Mouse (Mus musculus): ENCODE results near the gene Olfr957. TPM values are rescaled to one million over a fixed set of nuclear protein-coding genes. Genes with fewer than 3 reads are reported as not detected.

Olfr957 gene
- polyA plus RNA-seq (2016; fragmentation: Nextera tagmentation; extraction: Ambion mirVana): not detected in 2 replicates

DNA sequence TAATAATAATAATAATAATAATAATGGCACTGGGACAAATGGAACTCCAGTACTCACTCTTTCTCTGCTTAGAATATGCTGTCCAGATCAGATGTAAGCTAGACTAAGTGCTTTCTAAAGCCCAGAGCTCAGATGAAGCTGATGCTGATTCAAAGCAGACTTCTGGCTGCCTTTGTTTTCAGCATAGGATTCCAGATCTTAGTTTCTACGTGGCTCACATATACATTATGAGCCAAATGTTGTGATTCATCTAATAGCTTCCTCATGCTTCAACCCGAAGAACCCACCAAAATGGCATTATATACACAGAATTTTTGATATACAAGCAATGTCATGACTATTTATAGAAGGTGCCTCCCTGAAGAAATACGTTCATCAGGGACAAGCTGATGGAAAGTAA is at the start of gene Olfr957:
Gene Olfr957, minus strand, starts transcription at position 279 of the 400 bp plus-strand sequence.
- H3K4me2 ChIP-seq (replicated peaks): no peak within 1 kb of the TSS
- ATAC-seq (ENCODE audit: insufficient number of reproducible peaks, insufficient read depth, low FRiP score, low TSS enrichment): no peak
- no peaks in the 10 kb centered on the region for H3K4me1 ChIP-seq
- no peaks in the 10 kb centered on the region for H3K9me3 ChIP-seq
- H3K36me3 ChIP-seq: no peaks in the 10 kb centered on the region
- no peak within 1 kb of the TSS for H3K27ac ChIP-seq
- 51% methylated on average over 3 of the region's 3 CpGs for WGBS
- no peak within 1 kb of the TSS for H3K9ac ChIP-seq
- H3K4me3 ChIP-seq: no peak within 1 kb of the TSS
- no peaks in the 10 kb centered on the region for H3K27me3 ChIP-seq

DNA sequence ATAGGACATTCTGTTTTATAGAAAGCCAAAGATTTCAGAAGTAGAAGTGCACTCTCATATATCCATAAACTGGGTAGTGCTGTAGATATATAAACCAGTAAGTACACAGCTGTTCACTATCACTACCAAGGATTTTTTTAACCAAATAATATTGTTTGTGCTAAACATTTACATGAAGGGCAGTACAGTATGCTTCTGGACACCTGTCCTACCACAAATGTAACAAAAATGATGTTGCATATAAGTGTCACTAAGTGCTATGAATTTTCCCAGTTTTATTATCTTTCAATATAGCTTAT is 42.7 kb upstream of the Olfr957 start:
- H3K4me2 ChIP-seq (replicated peaks): no peak overlapping the region
- no peak for ATAC-seq (ENCODE audit: insufficient number of reproducible peaks, insufficient read depth, low FRiP score, low TSS enrichment)
- no peak overlapping the region for H3K27ac ChIP-seq
- H3K27me3 ChIP-seq: no peaks in the 10 kb centered on the region
- H3K9ac ChIP-seq: no peak overlapping the region
- H3K9me3 ChIP-seq: no peaks in the 10 kb centered on the region
- H3K36me3 ChIP-seq: no peaks in the 10 kb centered on the region
- peaks cover 4% of the 10 kb centered on the region; the same call in 1 of the 2 replicates for H3K4me1 ChIP-seq
- H3K4me3 ChIP-seq: no peak overlapping the region

DNA sequence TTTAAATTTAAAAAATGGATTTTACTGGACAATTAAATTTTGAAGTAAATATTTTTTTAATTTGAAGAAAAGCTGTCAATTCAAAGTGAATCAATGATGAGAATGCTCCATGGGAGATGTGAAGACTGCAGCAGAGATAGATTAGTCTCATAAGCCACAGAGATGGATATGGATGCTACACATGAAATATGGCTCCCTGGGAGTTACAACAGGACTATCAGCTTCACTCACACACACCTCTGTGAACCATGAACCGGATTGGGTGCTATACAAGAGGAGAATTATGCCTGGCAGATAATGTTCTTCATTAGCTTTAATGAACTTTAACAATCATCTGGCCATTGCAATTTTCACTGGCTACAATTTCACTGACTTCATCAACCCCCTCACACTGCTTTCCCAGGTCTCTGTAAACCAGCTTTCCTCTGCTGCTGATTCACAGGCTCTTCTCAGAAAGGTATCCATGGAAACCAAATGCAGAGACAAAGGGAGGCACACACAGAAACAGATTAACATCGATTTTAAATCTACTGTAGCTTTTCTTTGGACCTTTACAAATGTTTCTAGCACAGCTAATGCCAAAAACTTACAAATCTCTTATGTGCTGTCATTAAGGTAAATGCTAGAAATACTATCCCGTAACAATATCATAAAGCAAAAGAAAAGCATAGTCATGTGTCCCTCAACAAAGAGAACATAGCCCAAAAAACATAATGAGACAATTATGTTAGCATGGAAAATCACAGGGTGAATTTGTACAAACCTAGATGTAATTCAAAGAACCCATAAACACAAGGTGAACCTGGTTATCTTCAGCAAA is 42.1 kb upstream of the Olfr957 start:
- ATAC-seq (ENCODE audit: insufficient number of reproducible peaks, insufficient read depth, low FRiP score, low TSS enrichment): no peak
- no peaks in the 10 kb centered on the region for H3K27me3 ChIP-seq
- H3K4me1 ChIP-seq: peaks cover 4% of the 10 kb centered on the region; the same call in 1 of the 2 replicates
- H3K4me3 ChIP-seq: no peak overlapping the region
- 42% methylated on average over 3 of the region's 3 CpGs for WGBS
- no peaks in the 10 kb centered on the region for H3K9me3 ChIP-seq
- H3K4me2 ChIP-seq (replicated peaks): no peak overlapping the region
- H3K27ac ChIP-seq: no peak overlapping the region
- no peak overlapping the region for H3K9ac ChIP-seq
- no peaks in the 10 kb centered on the region for H3K36me3 ChIP-seq

DNA sequence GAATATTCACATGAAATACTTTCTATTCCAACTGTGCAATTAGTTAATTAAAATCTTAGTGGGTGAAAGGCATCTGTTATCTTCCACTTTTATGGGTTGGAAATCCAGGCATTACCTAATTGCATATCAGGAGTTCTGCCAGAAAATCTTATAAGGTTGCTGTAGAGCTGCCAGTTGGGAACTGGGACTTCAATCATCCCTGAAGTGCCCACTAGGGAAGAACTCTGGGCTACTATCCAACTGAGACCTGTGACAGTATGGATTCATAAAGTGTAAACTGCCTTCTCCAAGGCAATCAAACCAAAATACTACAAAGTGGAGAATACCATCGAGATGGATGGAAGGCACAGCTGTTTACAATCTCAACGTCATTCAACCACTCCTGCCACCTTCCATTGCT is 38.3 kb upstream of the Olfr957 start, which contains the start of gene Olfr958:
Gene Olfr958, minus strand, starts transcription at position 109 of the 400 bp plus-strand sequence.
- no peak within 1 kb of the TSS for H3K4me3 ChIP-seq
- no peaks in the 10 kb centered on the region for H3K36me3 ChIP-seq
- ATAC-seq (ENCODE audit: insufficient number of reproducible peaks, insufficient read depth, low FRiP score, low TSS enrichment): no peak
- H3K4me1 ChIP-seq: peaks cover 4% of the 10 kb centered on the region; the same call in 1 of the 2 replicates
- H3K4me2 ChIP-seq (replicated peaks): no peak within 1 kb of the TSS
- 48% methylated on average over 2 of the region's 2 CpGs for WGBS
- H3K9me3 ChIP-seq: no peaks in the 10 kb centered on the region
- H3K27ac ChIP-seq: no peak within 1 kb of the TSS
- H3K9ac ChIP-seq: no peak within 1 kb of the TSS
- H3K27me3 ChIP-seq: no peaks in the 10 kb centered on the region

DNA sequence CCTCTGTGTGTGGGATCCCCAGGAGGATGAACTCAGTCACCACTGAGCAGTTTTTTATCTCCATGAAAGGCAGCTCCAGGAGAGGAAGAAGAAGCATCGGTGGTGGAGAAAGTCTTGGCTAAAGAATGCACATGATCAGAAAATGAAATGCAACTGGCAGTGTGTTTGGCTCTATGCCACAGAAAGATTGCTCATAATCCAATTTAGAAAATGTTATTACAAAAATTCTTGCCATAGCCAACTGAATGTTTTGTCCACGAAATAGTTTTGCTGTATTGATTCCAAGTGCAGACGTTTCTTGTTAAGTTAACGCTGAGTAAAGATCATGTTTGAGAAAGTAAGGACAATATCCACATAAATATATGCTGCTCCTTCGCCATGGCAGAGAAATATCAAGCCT is 35.2 kb upstream of the Olfr957 start:
- Histone ChIP-seq H3K9ac (no peak overlapping the region), H3K9me3 (no peaks in the 10 kb centered on the region), H3K4me2 (replicated peaks) (no peak overlapping the region), H3K27me3 (no peaks in the 10 kb centered on the region), H3K4me1 (no peaks in the 10 kb centered on the region), H3K36me3 (no peaks in the 10 kb centered on the region), H3K4me3 (no peak overlapping the region), H3K27ac (no peak overlapping the region)
- WGBS: 50% methylated on average over 5 of the region's 5 CpGs
- no peak for ATAC-seq (ENCODE audit: insufficient number of reproducible peaks, insufficient read depth, low FRiP score, low TSS enrichment)

DNA sequence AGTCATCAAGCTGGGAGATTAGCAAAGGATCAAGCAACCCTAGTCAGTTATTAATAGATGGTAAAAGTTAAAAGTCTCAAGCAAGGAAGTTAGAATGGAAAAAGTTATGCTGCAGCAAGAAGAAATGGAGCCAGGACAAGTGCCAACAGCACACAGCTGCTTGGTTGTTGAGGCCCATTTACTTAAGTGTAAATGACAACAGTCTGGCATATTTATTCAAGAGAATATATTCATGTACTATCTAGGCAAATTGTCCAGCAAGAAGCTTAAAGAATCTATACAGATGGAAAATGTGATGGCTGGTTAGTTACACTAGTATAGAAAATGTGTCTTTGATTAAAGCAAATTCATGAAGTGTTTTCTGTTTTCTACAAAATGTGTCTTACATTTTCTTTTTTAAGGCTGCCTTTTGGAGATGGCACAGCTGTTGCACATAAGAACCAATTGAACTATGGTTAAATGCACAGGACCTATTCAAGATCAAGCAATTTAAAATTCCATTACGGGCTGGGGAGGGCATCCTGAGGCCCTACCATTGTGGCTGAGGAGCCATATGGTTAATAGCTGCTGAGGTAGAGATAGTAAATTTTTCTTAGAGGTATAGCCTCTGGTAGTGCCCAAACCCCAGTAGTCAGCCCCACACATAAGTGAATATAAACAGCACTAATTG is 8.1 kb upstream of the Olfr957 start:
- no peak overlapping the region for H3K4me2 ChIP-seq (replicated peaks)
- no peaks in the 10 kb centered on the region for H3K36me3 ChIP-seq
- H3K9me3 ChIP-seq: no peaks in the 10 kb centered on the region
- no peaks in the 10 kb centered on the region for H3K4me1 ChIP-seq
- 42% methylated on average over 1 of the region's 1 CpGs for WGBS
- no peak overlapping the region for H3K27ac ChIP-seq
- ATAC-seq (ENCODE audit: insufficient number of reproducible peaks, insufficient read depth, low FRiP score, low TSS enrichment): no peak
- H3K27me3 ChIP-seq: no peaks in the 10 kb centered on the region
- no peak overlapping the region for H3K9ac ChIP-seq
- no peak overlapping the region for H3K4me3 ChIP-seq

DNA sequence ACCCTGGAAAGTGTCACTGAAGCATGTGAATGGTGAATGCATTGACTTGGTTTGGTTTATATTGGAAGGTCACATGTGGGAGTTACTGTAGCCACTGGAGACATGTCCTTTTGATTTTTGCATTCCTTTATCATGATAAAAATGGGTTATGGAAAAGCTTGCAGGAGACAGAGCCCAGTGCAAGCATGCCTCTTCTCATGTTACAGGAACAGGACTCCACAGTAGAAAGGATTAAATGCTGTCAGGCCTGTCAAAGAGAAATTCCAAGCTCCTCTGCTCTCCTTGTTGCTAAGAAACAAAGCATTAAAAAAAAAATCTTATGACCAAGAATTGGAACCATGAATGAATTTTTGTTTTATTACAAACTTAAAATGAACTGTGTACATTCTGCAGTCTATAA is 3.0 kb upstream of the Olfr957 start:
- no peaks in the 10 kb centered on the region for H3K9me3 ChIP-seq
- H3K27me3 ChIP-seq: no peaks in the 10 kb centered on the region
- no peak overlapping the region for H3K9ac ChIP-seq
- H3K27ac ChIP-seq: no peak overlapping the region
- no peak overlapping the region for H3K4me2 ChIP-seq (replicated peaks)
- H3K36me3 ChIP-seq: no peaks in the 10 kb centered on the region
- no peak overlapping the region for H3K4me3 ChIP-seq
- H3K4me1 ChIP-seq: no peaks in the 10 kb centered on the region
- ATAC-seq (ENCODE audit: insufficient number of reproducible peaks, insufficient read depth, low FRiP score, low TSS enrichment): no peak

DNA sequence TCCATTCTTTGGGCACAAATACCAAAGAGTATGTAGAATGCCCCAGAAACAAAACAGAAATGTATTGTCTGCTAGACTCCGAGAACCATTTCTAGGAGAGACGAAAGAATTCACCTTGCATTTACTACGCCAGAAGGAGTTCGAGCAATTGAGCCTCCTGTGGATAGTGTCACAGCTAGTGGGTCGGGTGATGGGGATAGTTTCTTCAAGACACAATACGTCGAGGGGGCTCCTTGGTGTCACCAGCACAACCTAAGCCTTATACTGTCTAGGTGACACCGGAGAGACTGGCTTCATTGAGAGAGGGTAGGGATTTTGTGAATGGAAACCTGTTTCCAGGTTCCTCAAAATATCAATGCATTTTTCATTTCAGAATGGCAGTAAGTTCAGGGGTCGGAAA is 6.2 kb downstream of the Olfr957 start:
- H3K4me1 ChIP-seq: no peaks in the 10 kb centered on the region
- no peak overlapping the region for H3K27ac ChIP-seq
- no peak overlapping the region for H3K4me2 ChIP-seq (replicated peaks)
- H3K4me3 ChIP-seq: no peak overlapping the region
- ATAC-seq (ENCODE audit: insufficient number of reproducible peaks, insufficient read depth, low FRiP score, low TSS enrichment): no peak
- no peaks in the 10 kb centered on the region for H3K9me3 ChIP-seq
- H3K36me3 ChIP-seq: no peaks in the 10 kb centered on the region
- no peak overlapping the region for H3K9ac ChIP-seq
- no peaks in the 10 kb centered on the region for H3K27me3 ChIP-seq
- 74% methylated on average over 9 of the region's 9 CpGs for WGBS

DNA sequence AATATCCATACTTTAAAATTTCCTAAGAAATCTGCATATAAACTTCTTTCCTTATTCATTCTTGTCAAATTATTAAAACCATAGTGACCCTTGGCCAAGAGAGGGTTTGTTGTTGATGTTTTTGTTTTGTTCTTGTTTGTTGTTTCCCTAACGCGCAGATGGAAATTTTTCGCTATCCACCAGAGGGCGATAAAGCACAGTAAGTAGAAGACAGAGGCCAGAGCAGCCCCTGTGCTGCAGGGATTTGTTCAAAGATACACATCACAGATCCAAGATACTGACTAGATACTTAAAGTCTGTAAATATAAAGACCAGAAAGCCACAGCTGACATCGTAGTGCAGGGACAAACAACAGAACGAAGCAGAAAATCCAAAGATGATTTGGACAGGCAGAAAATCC is 6.6 kb downstream of the Olfr957 start:
- H3K9ac ChIP-seq: no peak overlapping the region
- no peaks in the 10 kb centered on the region for H3K4me1 ChIP-seq
- H3K27me3 ChIP-seq: no peaks in the 10 kb centered on the region
- no peak overlapping the region for H3K4me2 ChIP-seq (replicated peaks)
- 8% methylated on average over 6 of the region's 6 CpGs for WGBS
- ATAC-seq (ENCODE audit: insufficient number of reproducible peaks, insufficient read depth, low FRiP score, low TSS enrichment): no peak
- H3K9me3 ChIP-seq: no peaks in the 10 kb centered on the region
- no peaks in the 10 kb centered on the region for H3K36me3 ChIP-seq
- H3K4me3 ChIP-seq: no peak overlapping the region
- H3K27ac ChIP-seq: no peak overlapping the region

DNA sequence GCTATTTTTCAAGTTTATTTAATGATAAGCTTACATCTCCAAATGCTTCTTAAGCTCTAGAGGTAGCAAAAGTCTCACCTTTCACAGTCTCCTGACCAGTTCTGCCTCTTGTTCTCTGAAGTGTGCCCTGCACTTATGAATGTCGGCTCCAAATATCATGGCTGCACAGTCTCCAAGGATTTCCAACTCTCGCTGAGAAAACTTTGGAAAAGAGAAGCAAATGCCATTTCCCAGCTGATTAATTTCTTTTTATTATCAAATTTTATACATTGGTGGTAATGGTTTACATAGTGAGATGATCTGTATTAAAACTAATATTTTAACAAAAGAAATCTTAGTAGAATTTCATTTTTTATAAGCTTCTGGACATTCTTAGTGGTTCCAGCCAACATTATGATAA is 21.7 kb downstream of the Olfr957 start, which contains the start of gene Olfr44:
Gene Olfr44, minus strand, starts transcription at position 101 of the 400 bp plus-strand sequence.
- Histone ChIP-seq H3K9ac (no peak within 1 kb of the TSS), H3K4me2 (replicated peaks) (no peak within 1 kb of the TSS), H3K4me1 (no peaks in the 10 kb centered on the region), H3K27ac (no peak within 1 kb of the TSS), H3K27me3 (no peaks in the 10 kb centered on the region), H3K36me3 (no peaks in the 10 kb centered on the region), H3K9me3 (no peaks in the 10 kb centered on the region), H3K4me3 (no peak within 1 kb of the TSS)
- 88% methylated on average over 2 of the region's 2 CpGs for WGBS
- no peak for ATAC-seq (ENCODE audit: insufficient number of reproducible peaks, insufficient read depth, low FRiP score, low TSS enrichment)

DNA sequence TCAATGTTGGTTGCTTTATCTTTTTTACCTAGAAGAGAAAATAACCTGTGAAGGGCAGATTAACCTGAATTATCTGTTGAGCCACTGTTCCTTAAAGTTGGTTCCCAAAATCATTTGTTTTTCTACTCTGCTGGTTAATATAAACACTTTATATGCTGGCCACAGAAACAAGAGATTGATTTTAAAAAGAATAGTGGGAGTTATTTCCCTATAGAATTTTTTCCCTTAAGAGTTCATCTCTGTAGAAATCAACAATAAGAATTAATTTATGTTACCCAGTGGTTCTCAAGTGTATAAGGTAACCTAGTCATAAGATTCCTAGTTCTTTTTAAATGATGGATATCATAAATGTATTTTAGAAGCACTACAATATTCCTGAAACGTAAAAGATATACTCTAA is 43.8 kb downstream of the Olfr957 start, which contains the start of gene Olfr955:
Gene Olfr955, minus strand, starts transcription at position 101 of the 400 bp plus-strand sequence.
- H3K27me3 ChIP-seq: no peaks in the 10 kb centered on the region
- WGBS: 44% methylated on average over 1 of the region's 1 CpGs
- ATAC-seq (ENCODE audit: insufficient number of reproducible peaks, insufficient read depth, low FRiP score, low TSS enrichment): no peak
- no peak within 1 kb of the TSS for H3K4me2 ChIP-seq (replicated peaks)
- no peaks in the 10 kb centered on the region for H3K4me1 ChIP-seq
- H3K36me3 ChIP-seq: no peaks in the 10 kb centered on the region
- H3K4me3 ChIP-seq: no peak within 1 kb of the TSS
- no peaks in the 10 kb centered on the region for H3K9me3 ChIP-seq
- H3K27ac ChIP-seq: no peak within 1 kb of the TSS
- no peak within 1 kb of the TSS for H3K9ac ChIP-seq
